Mouse (Mus musculus) MEL (cell line): ENCODE data around the gene Rpl13a. TPM values are rescaled to one million over a fixed set of nuclear protein-coding genes. Genes with fewer than 3 reads are reported as not detected.

Experiments used
- DNase-seq: peaks from one replicate; pipeline ENCODE4 v3.0.0; 2011; ENCODE audit warnings: low read depth, low spot score
- H3K27ac ChIP-seq: 2 replicates; pipeline ENCODE4 v1.5.1; 2012; ENCODE audit warnings: low read depth, mild to moderate bottlenecking, control low read depth, low read length, moderate library complexity; ENCODE audit not compliant: control insufficient read depth
- H3K27me3 ChIP-seq, 2 experiments: fragments of 150-350 bp in 1 of 2; sonication (generic) in 1 of 2; 2 replicates each; pipeline ENCODE4 v1.6.1; 2012; ENCODE audit warnings: low read length in 2 of 2, mild to moderate bottlenecking in 2 of 2, improper control_type of control experiment in 1 of 2, moderate library complexity in 1 of 2; ENCODE audit not compliant: insufficient read depth in 2 of 2, control insufficient read depth in 1 of 2
- H3K36me3 ChIP-seq, 2 experiments: 2 replicates each; pipeline ENCODE4 v1.6.1; 2012 to 2014; ENCODE audit warnings: low read length in 2 of 2, improper control_type of control experiment in 1 of 2, inconsistent platforms in 1 of 2, mild to moderate bottlenecking in 1 of 2; ENCODE audit not compliant: insufficient read depth in 2 of 2, control insufficient read depth in 1 of 2
- H3K4me1 ChIP-seq, 2 experiments: fragments of 150-350 bp in 1 of 2; sonication (generic) in 1 of 2; 2 replicates each; pipeline ENCODE4 v1.6.1; 2012; ENCODE audit warnings: low read length in 2 of 2, improper control_type of control experiment in 1 of 2, mild to moderate bottlenecking in 1 of 2; ENCODE audit not compliant: insufficient read depth in 2 of 2, control insufficient read depth in 1 of 2
- H3K4me3 ChIP-seq, 2 experiments: fragments of 150-350 bp in 1 of 2; sonication (generic) in 1 of 2; 2 replicates each; pipeline ENCODE4 v1.5.1; 2012; ENCODE audit warnings: low read depth in 2 of 2, low read length in 2 of 2, mild to moderate bottlenecking in 2 of 2, moderate library complexity in 2 of 2, control low read depth in 1 of 2, improper control_type of control experiment in 1 of 2; ENCODE audit not compliant: control insufficient read depth in 1 of 2, insufficient read depth in 1 of 2
- H3K79me2 ChIP-seq: 2 replicates; pipeline ENCODE4 v1.6.1; 2012; ENCODE audit warnings: mild to moderate bottlenecking, low read length, moderate library complexity; ENCODE audit not compliant: control insufficient read depth, poor library complexity, insufficient read depth
- H3K9ac ChIP-seq: 2 replicates; pipeline ENCODE4 v1.6.1; 2012; ENCODE audit warnings: low read depth, mild to moderate bottlenecking, control low read depth, low read length, moderate library complexity; ENCODE audit not compliant: control insufficient read depth, poor library complexity, severe bottlenecking
- H3K9me3 ChIP-seq: fragments of 150-350 bp; sonication (generic); replicated peaks from 2 replicates; pipeline ENCODE4 v1.6.1; 2012; ENCODE audit warnings: mild to moderate bottlenecking, low read length, improper control_type of control experiment, moderate library complexity; ENCODE audit not compliant: insufficient read depth
- BHLHE40 ChIP-seq: IDR thresholded peaks from 2 replicates; pipeline ENCODE4 v1.6.1; 2012; ENCODE audit warnings: low read depth, mild to moderate bottlenecking, inconsistent platforms, low read length, improper control_type of control experiment, borderline replicate concordance
- CHD1 ChIP-seq: IDR thresholded peaks from 2 replicates; pipeline ENCODE4 v1.6.1; 2012; ENCODE audit warnings: low read depth, mild to moderate bottlenecking, inconsistent platforms, low read length, improper control_type of control experiment
- ELF1 ChIP-seq: IDR thresholded peaks from 2 replicates; pipeline ENCODE4 v1.6.1; 2014; ENCODE audit warnings: low read depth, mild to moderate bottlenecking, inconsistent platforms, low read length, improper control_type of control experiment, moderate library complexity
- EP300 ChIP-seq, 2 experiments: IDR thresholded peaks; 2 replicates each; pipeline ENCODE4 v1.6.1; 2011; ENCODE audit warnings: improper control_type of control experiment in 2 of 2, low read length in 2 of 2, low read depth in 1 of 2, mild to moderate bottlenecking in 1 of 2
- ETS1 ChIP-seq: IDR thresholded peaks from 2 replicates; pipeline ENCODE4 v1.6.1; 2012; ENCODE audit warnings: low read depth, mild to moderate bottlenecking, inconsistent platforms, low read length, improper control_type of control experiment, moderate library complexity
- GABPA ChIP-seq: IDR thresholded peaks from 2 replicates; pipeline ENCODE4 v1.6.1; 2012; ENCODE audit warnings: low read depth, mild to moderate bottlenecking, inconsistent platforms, low read length, improper control_type of control experiment, moderate library complexity
- GATA1 ChIP-seq: IDR thresholded peaks from 2 replicates; pipeline ENCODE4 v1.6.1; 2011; ENCODE audit warnings: low read depth, low read length, improper control_type of control experiment
- JUND ChIP-seq: IDR thresholded peaks from 2 replicates; pipeline ENCODE4 v1.6.1; 2011; ENCODE audit warnings: low read depth, mild to moderate bottlenecking, improper control_type of control experiment, low read length
- KAT2A ChIP-seq: conservative IDR thresholded peaks from 2 replicates; pipeline ENCODE4 v1.6.1; 2012; ENCODE audit warnings: low read depth, low read length, improper control_type of control experiment, inconsistent platforms
- MAFK ChIP-seq: IDR thresholded peaks from 2 replicates; pipeline ENCODE4 v1.6.1; 2011; ENCODE audit warnings: low read depth, mild to moderate bottlenecking, low read length, improper control_type of control experiment, borderline replicate concordance
- MAX ChIP-seq: IDR thresholded peaks from 2 replicates; pipeline ENCODE4 v1.6.1; 2011; ENCODE audit warnings: low read length, improper control_type of control experiment
- MEF2A ChIP-seq: IDR thresholded peaks from 2 replicates; pipeline ENCODE4 v1.6.1; 2014; ENCODE audit warnings: low read depth, mild to moderate bottlenecking, inconsistent platforms, low read length, improper control_type of control experiment; ENCODE audit not compliant: poor library complexity, insufficient replicate concordance, severe bottlenecking; ENCODE audit errors: extremely low read depth
- NRF1 ChIP-seq: IDR thresholded peaks from 2 replicates; pipeline ENCODE4 v1.6.1; 2014; ENCODE audit warnings: low read depth, mild to moderate bottlenecking, inconsistent platforms, low read length, improper control_type of control experiment, moderate library complexity; ENCODE audit not compliant: poor library complexity, insufficient read depth, severe bottlenecking
- POLR2A ChIP-seq, 2 experiments: IDR thresholded peaks; 2 replicates each; pipeline ENCODE4 v1.6.1; 2011 to 2012; ENCODE audit warnings: low read length in 2 of 2, mild to moderate bottlenecking in 2 of 2, control low read depth in 1 of 2, improper control_type of control experiment in 1 of 2, low read depth in 1 of 2, moderate library complexity in 1 of 2; ENCODE audit not compliant: control insufficient read depth in 1 of 2, insufficient read depth in 1 of 2, poor library complexity in 1 of 2
- TAL1 ChIP-seq: IDR thresholded peaks from 2 replicates; pipeline ENCODE4 v1.6.1; 2012; ENCODE audit warnings: mild to moderate bottlenecking, inconsistent platforms, low read length, moderate library complexity, mixed read lengths
- TBP ChIP-seq: IDR thresholded peaks from 2 replicates; pipeline ENCODE4 v1.8.0; 2011; ENCODE audit warnings: low read depth, low read length, improper control_type of control experiment
- TCF12 ChIP-seq: IDR thresholded peaks from 2 replicates; pipeline ENCODE4 v1.6.1; 2014; ENCODE audit warnings: low read depth, mild to moderate bottlenecking, inconsistent platforms, low read length, improper control_type of control experiment, moderate library complexity
- USF2 ChIP-seq, 2 experiments: IDR thresholded peaks; 2 replicates each; pipeline ENCODE4 v1.6.1; 2011 to 2012; ENCODE audit warnings: improper control_type of control experiment in 2 of 2, low read length in 2 of 2, borderline replicate concordance in 1 of 2, inconsistent platforms in 1 of 2, low read depth in 1 of 2, mild to moderate bottlenecking in 1 of 2; ENCODE audit not compliant: insufficient read depth in 1 of 2
- ZC3H11A ChIP-seq: IDR thresholded peaks from 2 replicates; pipeline ENCODE4 v1.6.1; 2012; ENCODE audit warnings: low read depth, mild to moderate bottlenecking, inconsistent platforms, low read length, improper control_type of control experiment
- polyA plus RNA-seq, 2 experiments: library from polyadenylated mRNA; stranded (reverse) in 1 of 2; unstranded in 1 of 2; fragments of >175 nt in 1 of 2; fragments of >200 nt in 1 of 2; gene quantifications; 2 replicates each; pipeline versions ENCODE4 v1.2.1 to v1.2.4; 2012; ENCODE audit warnings: low replicate concordance in 2 of 2, low read depth in 1 of 2; ENCODE audit not compliant: insufficient read length in 2 of 2, insufficient read depth in 1 of 2, missing spikeins in 1 of 2
- total RNA-seq: library from RNA; depleted of rRNA; stranded (reverse); fragments of 300-350 nt; gene quantifications from 2 replicates; pipeline ENCODE4 v1.2.3, GENCODE M21; 2012

Rpl13a gene
- total and polyA plus RNA-seq, 3 experiments: 2,091 to 3,727 (median 3,160) TPM

- Histone ChIP-seq H3K36me3 (peaks cover 3 to 11% of the 10 kb centered on the region in 2 experiments; a peak in 3 of 4 replicates), H3K27me3 (no peaks in the 10 kb centered on the region), H3K79me2 (peaks cover 30% of the 10 kb centered on the region), H3K9ac (no peak overlapping the region), H3K4me1 (peaks cover 0 to 16% of the 10 kb centered on the region in 2 experiments; a peak in 3 of 4 replicates), H3K27ac (no peak overlapping the region), H3K9me3 (no peaks in the 10 kb centered on the region), H3K4me3 (no peak overlapping the region)
- no peak for DNase-seq
- TF ChIP-seq JUND (no peak), MAFK (no peak), MEF2A (no peak), GABPA (no peak), ZC3H11A (no peak), TAL1 (no peak)
Observed at GRCm38 (mm10) chr7:45131850-45132249, 3.3 kb upstream of the Rpl13a start.

GRCm38 (mm10) chr7:45129776-45130512 is 1.4 kb upstream of the Rpl13a start:
- peak overlapping the region; percentile 77 for H3K9ac ChIP-seq
- peaks cover 45% of the 10 kb centered on the region for H3K79me2 ChIP-seq
- peak overlapping the region; percentile 66 to 84 for H3K4me3 ChIP-seq
- TF ChIP-seq MAX: no peak
- TF ChIP-seq ELF1: no peak
- no peak for TF ChIP-seq GABPA
- no peak for TF ChIP-seq BHLHE40
- TF ChIP-seq TBP: no peak
- no peak for TF ChIP-seq TCF12
- no peak for DNase-seq
- H3K27ac ChIP-seq: peak overlapping the region; percentile 95
- no peaks in the 10 kb centered on the region for H3K9me3 ChIP-seq
- peaks cover 0 to 8% of the 10 kb centered on the region in 2 experiments; a peak in 2 of 4 replicates for H3K4me1 ChIP-seq
- peaks cover 11 to 12% of the 10 kb centered on the region in 2 experiments for H3K36me3 ChIP-seq
- no peaks in the 10 kb centered on the region for H3K27me3 ChIP-seq

- no peak for TF ChIP-seq ELF1
- TF ChIP-seq KAT2A: no peak
- TF ChIP-seq POLR2A (IDR thresholded peaks at IDR 0.05; ENCODE audit: control insufficient read depth in 1 of 2, insufficient read depth in 1 of 2, low read depth in 1 of 2, low read length in 2 of 2, poor library complexity in 1 of 2): peak; percentile 55 to 70
- TF ChIP-seq JUND: no peak
- TF ChIP-seq USF2 (IDR thresholded peaks at IDR 0.05; ENCODE audit: borderline replicate concordance in 1 of 2, insufficient read depth in 1 of 2, low read depth in 1 of 2, low read length in 2 of 2): no peak
- TF ChIP-seq ETS1: no peak
- no peak for TF ChIP-seq GATA1
- no peak for TF ChIP-seq EP300 (IDR thresholded peaks at IDR 0.05; ENCODE audit: low read depth in 1 of 2, low read length in 2 of 2)
- no peak for TF ChIP-seq MEF2A
- TF ChIP-seq TBP: peak; percentile 80
- no peak for TF ChIP-seq CHD1
- no peak for TF ChIP-seq GABPA
- no peak for TF ChIP-seq BHLHE40
- TF ChIP-seq NRF1: no peak
- no peaks in the 10 kb centered on the region for H3K27me3 ChIP-seq
- H3K4me1 ChIP-seq: peaks cover 0 to 6% of the 10 kb centered on the region in 2 experiments; a peak in 2 of 4 replicates
- H3K9ac ChIP-seq: peak overlapping the region; percentile 77
- peak; percentile 86 for DNase-seq
- H3K27ac ChIP-seq: peak overlapping the region; percentile 95
- H3K36me3 ChIP-seq: peaks cover 11 to 12% of the 10 kb centered on the region in 2 experiments
- peak overlapping the region; percentile 66 to 84 for H3K4me3 ChIP-seq
- peaks cover 45% of the 10 kb centered on the region for H3K79me2 ChIP-seq
- H3K9me3 ChIP-seq: no peaks in the 10 kb centered on the region
Observed at GRCm38 (mm10) chr7:45129318-45129717, 757 bp upstream of the Rpl13a start.
